Mouse (Mus musculus): ENCODE measurements around the gene Slc38a10.
A peak's percentile ranks its signal among the peaks of the same experiment; 100 is the strongest.

Slc38a10 gene

GRCm38 (mm10) chr11:120107026-120107425 lies 44.1 kb downstream of the Slc38a10 start:
- DNase-seq (ENCODE audit: inconsistent ontology term), result no peak

- DNase-seq (ENCODE audit: inconsistent ontology term), result no peak
These were observed 47.6 kb downstream of the Slc38a10 start for GRCm38 (mm10) chr11:120103431-120103997.

GRCm38 (mm10) chr11:120101036-120101435 lies 50.1 kb downstream of the Slc38a10 start:
- DNase-seq (ENCODE audit: inconsistent ontology term), result peak; percentile 55

GRCm38 (mm10) chr11:120098588-120099511 lies 52.3 kb downstream of the Slc38a10 start, which contains the start of the genes Tepsin and Ndufaf8:
Gene Tepsin, minus strand, starts transcription at chr11:120098731.
Gene Ndufaf8, plus strand, starts transcription at chr11:120098928.
- DNase-seq (ENCODE audit: inconsistent ontology term), result peak; percentile 96

GRCm38 (mm10) chr11:120092817-120093591 lies 58.1 kb downstream of the Slc38a10 start:
- DNase-seq (ENCODE audit: inconsistent ontology term), result no peak

- no peak for DNase-seq (ENCODE audit: inconsistent ontology term)
These were observed 60.5 kb downstream of the Slc38a10 start for GRCm38 (mm10) chr11:120090661-120091060.

GRCm38 (mm10) chr11:120086702-120087152 lies 64.4 kb downstream of the Slc38a10 start, which contains the start of gene Cep131:
Gene Cep131, minus strand, starts transcription at chr11:120086827.
- DNase-seq (ENCODE audit: inconsistent ontology term), result peak; percentile 98

- DNase-seq (ENCODE audit: inconsistent ontology term), result peak; percentile 49
These were observed 65.1 kb downstream of the Slc38a10 start for GRCm38 (mm10) chr11:120085891-120086627.

- no peak for DNase-seq (ENCODE audit: inconsistent ontology term)
These were observed 70.9 kb downstream of the Slc38a10 start for GRCm38 (mm10) chr11:120080282-120080681.

- DNase-seq (ENCODE audit: inconsistent ontology term), result no peak
These were observed 75.0 kb downstream of the Slc38a10 start for GRCm38 (mm10) chr11:120076191-120076590.

GRCm38 (mm10) chr11:120072986-120073647 lies 78.0 kb downstream of the Slc38a10 start:
- DNase-seq (ENCODE audit: inconsistent ontology term), result no peak

- no peak for DNase-seq (ENCODE audit: inconsistent ontology term)
These were observed 79.3 kb downstream of the Slc38a10 start for GRCm38 (mm10) chr11:120071731-120072320.

- DNase-seq (ENCODE audit: inconsistent ontology term), result peak; percentile 39
These were observed 80.1 kb downstream of the Slc38a10 start for GRCm38 (mm10) chr11:120071065-120071464.

GRCm38 (mm10) chr11:120070286-120070930 lies 80.7 kb downstream of the Slc38a10 start:
- no peak for DNase-seq (ENCODE audit: inconsistent ontology term)

- no peak for DNase-seq (ENCODE audit: inconsistent ontology term)
These were observed 81.9 kb downstream of the Slc38a10 start for GRCm38 (mm10) chr11:120069261-120069660.

GRCm38 (mm10) chr11:120067834-120068233 lies 83.3 kb downstream of the Slc38a10 start:
- no peak for DNase-seq (ENCODE audit: inconsistent ontology term)

GRCm38 (mm10) chr11:120065291-120065690 lies 85.9 kb downstream of the Slc38a10 start:
- DNase-seq (ENCODE audit: inconsistent ontology term), result peak; percentile 25

- DNase-seq (ENCODE audit: inconsistent ontology term), result no peak
These were observed 86.5 kb downstream of the Slc38a10 start for GRCm38 (mm10) chr11:120064668-120065040.

- DNase-seq (ENCODE audit: inconsistent ontology term), result no peak
These were observed 87.0 kb downstream of the Slc38a10 start for GRCm38 (mm10) chr11:120064006-120064667.

All from Muller cell, postnatal 12 days (primary cell).